In the genomic region with DNA sequence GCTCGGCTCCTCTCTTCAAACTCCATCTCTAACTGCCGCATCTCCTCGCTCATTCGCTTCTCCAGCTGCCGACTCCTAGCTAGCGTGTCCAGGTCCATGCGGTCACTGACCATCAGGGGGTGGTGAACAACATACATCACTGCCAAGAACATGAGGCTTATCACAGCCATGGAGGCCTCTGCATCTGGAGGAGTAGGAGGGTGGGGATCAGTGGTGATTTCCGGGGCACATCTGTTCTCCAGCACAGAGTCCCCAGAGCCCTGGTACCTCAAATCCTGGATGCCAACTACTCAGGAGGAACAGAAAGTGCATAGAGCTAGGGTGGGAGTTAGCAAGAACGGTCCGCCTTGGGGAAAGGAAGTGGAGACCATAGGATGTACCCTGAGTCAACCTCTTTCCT, we compare ENCODE assay signal across 8 mouse cellular contexts. TPM values are rescaled to one million over a fixed set of nuclear protein-coding genes. Genes with fewer than 3 reads are reported as not detected.
DNase-seq lines count a peak whose midpoint lies in the region; ATAC-seq and TF ChIP-seq lines count a peak whose summit lies in the region.

No protein-coding gene starts in this region.

- no peaks in the 10 kb centered on the region; the same call in 1 of the 2 replicates for H3K9me3 ChIP-seq in embryonic facial prominence, embryonic 13.5 days
- no peaks in the 10 kb centered on the region for H3K9me3 ChIP-seq in hindbrain, embryonic 10.5 days
- H3K9me3 ChIP-seq in liver, embryonic 15.5 days (replicated peaks), result no peaks in the 10 kb centered on the region

- H3K9ac ChIP-seq in embryonic facial prominence, embryonic 13.5 days, result peak overlapping the region; percentile 78; the same call in 1 of the 2 replicates
- H3K9ac ChIP-seq in liver, embryonic 15.5 days, result peak overlapping the region; percentile 77

- H3K27me3 ChIP-seq in embryonic facial prominence, embryonic 13.5 days, result no peaks in the 10 kb centered on the region
- peaks cover 16% of the 10 kb centered on the region; the same call in 1 of the 2 replicates for H3K27me3 ChIP-seq in hindbrain, embryonic 10.5 days (ENCODE audit: insufficient read depth, poor library complexity, severe bottlenecking)
- H3K27me3 ChIP-seq in liver, embryonic 15.5 days, result no peaks in the 10 kb centered on the region

- TF ChIP-seq POLR2A in bone marrow, adult 2 months (IDR thresholded peaks at IDR 0.05; ENCODE audit: borderline replicate concordance, control insufficient read depth, low read depth, low read length), result no peak

- H3K4me2 ChIP-seq in embryonic facial prominence, embryonic 13.5 days, result peak overlapping the region; percentile 84
- H3K4me2 ChIP-seq in liver, embryonic 15.5 days, result peak overlapping the region; percentile 95

- TF ChIP-seq CTCF in bone marrow, adult 2 months (IDR thresholded peaks at IDR 0.05; ENCODE audit: control insufficient read depth, insufficient read depth, low read length), result no peak

- H3K4me1 ChIP-seq in bone marrow, adult 2 months (ENCODE audit: control insufficient read depth, insufficient read depth, low read length), result peaks cover 3% of the 10 kb centered on the region; the same call in 1 of the 2 replicates
- H3K4me1 ChIP-seq in embryonic facial prominence, embryonic 13.5 days, result peaks cover 27% of the 10 kb centered on the region
- peaks cover 28% of the 10 kb centered on the region for H3K4me1 ChIP-seq in hindbrain, embryonic 10.5 days (replicated peaks)
- H3K4me1 ChIP-seq in liver, embryonic 15.5 days (replicated peaks), result peaks cover 79% of the 10 kb centered on the region

- WGBS in bone marrow, adult 2 months, result 68% methylated on average over 10 of the region's 10 CpGs
- 89% methylated on average over 10 of the region's 10 CpGs for WGBS in embryonic facial prominence, embryonic 13.5 days
- 91% methylated on average over 10 of the region's 10 CpGs for WGBS in hindbrain, embryonic 10.5 days
- 57% methylated on average over 10 of the region's 10 CpGs for WGBS in liver, embryonic 15.5 days (ENCODE audit: insufficient replicate concordance)

- DNase-seq in hindbrain, embryonic 10.5 days (ENCODE audit: low spot score), result no peak
- DNase-seq in right cerebral cortex, adult 18-20 months, result no peak
- no peak for DNase-seq in gastrocnemius, postnatal 10 days
- no peak for DNase-seq in layer of hippocampus, adult 11-12 months (ENCODE audit: low spot score)
- no peak for DNase-seq in adrenal gland, postnatal 10 days

- peak overlapping the region; percentile 91 for H3K4me3 ChIP-seq in bone marrow, adult 2 months (replicated peaks; ENCODE audit: control insufficient read depth, low read depth, low read length)
- H3K4me3 ChIP-seq in embryonic facial prominence, embryonic 13.5 days, result peak overlapping the region; percentile 66
- peak overlapping the region; percentile 68; the same call in 1 of the 2 replicates for H3K4me3 ChIP-seq in hindbrain, embryonic 10.5 days
- H3K4me3 ChIP-seq in liver, embryonic 15.5 days (replicated peaks), result peak overlapping the region; percentile 78

- H3K36me3 ChIP-seq in embryonic facial prominence, embryonic 13.5 days, result peaks cover 28% of the 10 kb centered on the region
- H3K36me3 ChIP-seq in hindbrain, embryonic 10.5 days, result peaks cover 33% of the 10 kb centered on the region
- peaks cover 36% of the 10 kb centered on the region for H3K36me3 ChIP-seq in liver, embryonic 15.5 days (replicated peaks)

- ATAC-seq in embryonic facial prominence, embryonic 13.5 days (ENCODE audit: insufficient number of reproducible peaks, insufficient read depth, low FRiP score, low TSS enrichment, low read depth), result no peak
- ATAC-seq in liver, embryonic 15.5 days (ENCODE audit: insufficient read depth), result no peak

- no peak overlapping the region for H3K27ac ChIP-seq in bone marrow, adult 2 months (ENCODE audit: control insufficient read depth, insufficient read depth, low read depth, low read length, poor library complexity)
- no peak overlapping the region for H3K27ac ChIP-seq in embryonic facial prominence, embryonic 13.5 days
- H3K27ac ChIP-seq in hindbrain, embryonic 10.5 days, result no peak overlapping the region
- peak overlapping the region; percentile 74 for H3K27ac ChIP-seq in liver, embryonic 15.5 days (replicated peaks)

RNA-seq across cellular contexts. Expression of gene Itpripl1, which starts 1.2 kb away (rescaled TPM):
- polyA plus RNA-seq in bone marrow, adult 2 months (2011; ENCODE audit: insufficient read depth, insufficient read length, low replicate concordance, missing spikeins), result 5.4 and 7.6 TPM in 2 replicates
- 27.1 and 32.0 TPM in 2 replicates for polyA plus RNA-seq in embryonic facial prominence, embryonic 13.5 days (2015; fragmentation: Nextera tagmentation; extraction: Ambion mirVana)
- polyA plus RNA-seq in hindbrain, embryonic 10.5 days (2016; fragmentation: Nextera tagmentation; extraction: Ambion mirVana), result 12.6 and 14.1 TPM in 2 replicates
- 23.3 and 24.0 TPM in 2 replicates for polyA plus RNA-seq in liver, embryonic 15.5 days (2015; fragmentation: Nextera tagmentation; extraction: Ambion mirVana)
- total RNA-seq in gastrocnemius, postnatal 10 days (2021), result 1 to 10 TPM; 6.7 to 8.0 TPM
- 10 to 100 TPM; 13.2 to 13.8 TPM for total RNA-seq in adrenal gland, postnatal 10 days (2021)

RNA-seq across cellular contexts. Expression of gene Ncaph, which starts 8.3 kb away (rescaled TPM):
- polyA plus RNA-seq in bone marrow, adult 2 months (2011; ENCODE audit: insufficient read depth, insufficient read length, low replicate concordance, missing spikeins), result 36.2 and 41.6 TPM in 2 replicates
- 80.3 and 81.6 TPM in 2 replicates for polyA plus RNA-seq in embryonic facial prominence, embryonic 13.5 days (2015; fragmentation: Nextera tagmentation; extraction: Ambion mirVana)
- polyA plus RNA-seq in hindbrain, embryonic 10.5 days (2016; fragmentation: Nextera tagmentation; extraction: Ambion mirVana), result 83.7 and 110 TPM in 2 replicates
- 54.9 and 57.2 TPM in 2 replicates for polyA plus RNA-seq in liver, embryonic 15.5 days (2015; fragmentation: Nextera tagmentation; extraction: Ambion mirVana)
- 10 to 100 TPM in 1 of 2 experiments, 1 to 10 TPM in 1; 9.0 to 12.5 TPM for total RNA-seq in gastrocnemius, postnatal 10 days (2021)
- total RNA-seq in adrenal gland, postnatal 10 days (2021), result 10 to 100 TPM; 15.8 to 18.3 TPM
